Mouse (Mus musculus) heart, postnatal 0 days (tissue): Measurements from ENCODE around the gene Gm45799.

Experiments
- CTCF ChIP-seq: IDR thresholded peaks from 2 replicates; pipeline ENCODE4 v1.5.1; 2016; ENCODE audit warnings: antibody characterized with exemption, control low read depth, low read depth
- EP300 ChIP-seq: IDR thresholded peaks from 2 replicates; pipeline ENCODE4 v1.6.1; 2016; ENCODE audit warnings: antibody characterized with exemption, low read depth

GRCm38 (mm10) chr7:105721916-105722315, 81.6 kb downstream of the Gm45799 start:
- no peak for TF ChIP-seq CTCF
- TF ChIP-seq EP300: no peak
